Mouse (Mus musculus) spleen, adult 2 months (tissue): ENCODE measurements around the gene L3mbtl1.

Experiments
- CTCF ChIP-seq: fragments of 200-500 bp; IDR thresholded peaks from 2 replicates; pipeline ENCODE4 v1.5.1; 2011; ENCODE audit warnings: mild to moderate bottlenecking, inconsistent platforms; ENCODE audit not compliant: insufficient read depth, insufficient read length, insufficient replicate concordance; ENCODE audit errors: extremely low read depth
- POLR2A ChIP-seq: fragments of 200-500 bp; IDR thresholded peaks from 2 replicates; pipeline ENCODE4 v1.6.1; 2011; ENCODE audit warnings: low read depth, low read length, inconsistent platforms

- TF ChIP-seq CTCF (no peak), POLR2A (no peak)
Observed at GRCm38 (mm10) chr2:162946964-162947363, 3.7 kb downstream of the L3mbtl1 start.
